Mouse (Mus musculus) ES-Bruce4 (cell line): Measurements from ENCODE around the gene Ccdc60. TPM values are rescaled to one million over a fixed set of nuclear protein-coding genes. Genes with fewer than 3 reads are reported as not detected.

Source experiments
- H3K27ac ChIP-seq: 2 replicates; pipeline ENCODE4 v1.5.1; 2012; ENCODE audit warnings: low read length, inconsistent platforms; ENCODE audit not compliant: insufficient read depth
- H3K27me3 ChIP-seq: 2 replicates; pipeline ENCODE4 v1.6.1; 2012; ENCODE audit warnings: mild to moderate bottlenecking, low read length, inconsistent platforms; ENCODE audit not compliant: control insufficient read depth, poor library complexity, insufficient read depth, severe bottlenecking
- H3K36me3 ChIP-seq: 2 replicates; pipeline ENCODE4 v1.6.1; 2012; ENCODE audit warnings: inconsistent platforms, mild to moderate bottlenecking, low read length, moderate library complexity; ENCODE audit not compliant: control insufficient read depth, poor library complexity, insufficient read depth, severe bottlenecking
- H3K4me1 ChIP-seq: one replicate; pipeline ENCODE4 v1.8.1; 2011; ENCODE audit warnings: low read length; ENCODE audit not compliant: control insufficient read depth, insufficient read depth
- H3K4me3 ChIP-seq: 2 replicates; pipeline ENCODE4 v1.5.1; 2011; ENCODE audit warnings: low read depth, mild to moderate bottlenecking, low read length
- H3K9ac ChIP-seq: 2 replicates; pipeline ENCODE4 v1.6.1; 2012; ENCODE audit warnings: low read depth, mild to moderate bottlenecking, inconsistent platforms; ENCODE audit not compliant: poor library complexity, severe bottlenecking
- H3K9me3 ChIP-seq: replicated peaks from 2 replicates; pipeline ENCODE4 v1.6.1; 2012; ENCODE audit warnings: mild to moderate bottlenecking, low read length, inconsistent platforms; ENCODE audit not compliant: control insufficient read depth, poor library complexity, insufficient read depth, severe bottlenecking
- CTCF ChIP-seq: IDR thresholded peaks from one replicate; pipeline ENCODE4 v1.8.1; 2011; ENCODE audit warnings: low read depth, low read length
- EP300 ChIP-seq: IDR thresholded peaks from 2 replicates; pipeline ENCODE4 v1.6.1; 2011; ENCODE audit warnings: low read depth, low read length; ENCODE audit not compliant: insufficient read depth
- POLR2A ChIP-seq: IDR thresholded peaks from one replicate; pipeline ENCODE4 v1.8.1; 2011; ENCODE audit warnings: low read length; ENCODE audit not compliant: insufficient read depth
- polyA plus RNA-seq: library from polyadenylated mRNA; stranded (reverse); fragments of >200 nt; gene quantifications from 2 replicates; pipeline ENCODE4 v1.2.4, GENCODE M21; 2011; ENCODE audit warnings: low read depth; ENCODE audit not compliant: missing spikeins, insufficient read depth, insufficient read length

The Ccdc60 gene
- polyA plus RNA-seq = 2.7 and 3.0 TPM in 2 replicates

- Histone ChIP-seq H3K36me3 (no peaks in the 10 kb centered on the region), H3K4me3 (peak within 1 kb of the TSS; percentile 33), H3K4me1 (no peaks in the 10 kb centered on the region), H3K27ac (peak within 1 kb of the TSS; percentile 71), H3K9ac (peak within 1 kb of the TSS; percentile 72), H3K27me3 (no peaks in the 10 kb centered on the region), H3K9me3 (no peaks in the 10 kb centered on the region)
- TF ChIP-seq EP300 (no peak), POLR2A (no peak), CTCF (no peak)
Measured at GRCm38 (mm10) chr5:116288849-116289570, at the start of gene Ccdc60. Gene Ccdc60, minus strand, starts transcription at chr5:116288985.

- Histone ChIP-seq H3K36me3 (no peaks in the 10 kb centered on the region), H3K4me3 (no peak overlapping the region), H3K9me3 (no peaks in the 10 kb centered on the region), H3K9ac (no peak overlapping the region), H3K4me1 (no peaks in the 10 kb centered on the region), H3K27me3 (no peaks in the 10 kb centered on the region), H3K27ac (no peak overlapping the region)
- TF ChIP-seq CTCF (no peak), EP300 (no peak), POLR2A (no peak)
Measured at GRCm38 (mm10) chr5:116336191-116336590, 47.4 kb upstream of the Ccdc60 start.

GRCm38 (mm10) chr5:116328911-116329310 is 40.1 kb upstream of the Ccdc60 start:
- Histone ChIP-seq H3K9ac (no peak overlapping the region), H3K27ac (no peak overlapping the region), H3K27me3 (no peaks in the 10 kb centered on the region), H3K36me3 (no peaks in the 10 kb centered on the region), H3K4me3 (no peak overlapping the region), H3K9me3 (no peaks in the 10 kb centered on the region), H3K4me1 (no peaks in the 10 kb centered on the region)
- TF ChIP-seq POLR2A = no peak
- no peak for TF ChIP-seq CTCF
- no peak for TF ChIP-seq EP300

GRCm38 (mm10) chr5:116323401-116323800 is 34.6 kb upstream of the Ccdc60 start:
- no peaks in the 10 kb centered on the region for H3K4me1 ChIP-seq
- H3K9ac ChIP-seq = no peak overlapping the region
- no peak overlapping the region for H3K4me3 ChIP-seq
- TF ChIP-seq CTCF (no peak), POLR2A (no peak), EP300 (no peak)
- H3K9me3 ChIP-seq = no peaks in the 10 kb centered on the region
- no peaks in the 10 kb centered on the region for H3K36me3 ChIP-seq
- H3K27me3 ChIP-seq = no peaks in the 10 kb centered on the region
- H3K27ac ChIP-seq = no peak overlapping the region

- TF ChIP-seq CTCF (no peak), POLR2A (no peak), EP300 (no peak)
- Histone ChIP-seq H3K4me1 (no peaks in the 10 kb centered on the region), H3K9me3 (no peaks in the 10 kb centered on the region), H3K9ac (no peak overlapping the region), H3K36me3 (no peaks in the 10 kb centered on the region), H3K27ac (no peak overlapping the region), H3K4me3 (no peak overlapping the region), H3K27me3 (no peaks in the 10 kb centered on the region)
Measured at GRCm38 (mm10) chr5:116322365-116323027, 33.7 kb upstream of the Ccdc60 start.

- Histone ChIP-seq H3K9me3 (no peaks in the 10 kb centered on the region), H3K4me1 (no peaks in the 10 kb centered on the region), H3K9ac (no peak overlapping the region), H3K36me3 (no peaks in the 10 kb centered on the region), H3K27me3 (no peaks in the 10 kb centered on the region), H3K4me3 (no peak overlapping the region), H3K27ac (no peak overlapping the region)
- TF ChIP-seq POLR2A (no peak), EP300 (no peak), CTCF (no peak)
Measured at GRCm38 (mm10) chr5:116313711-116314110, 24.9 kb upstream of the Ccdc60 start.
